Mouse (Mus musculus) cortical plate, adult 2 months (tissue): ENCODE data around the gene Elmod2.

ENCODE experiments used
- CTCF ChIP-seq: fragments of 200-500 bp; IDR thresholded peaks from 2 replicates; pipeline ENCODE4 v1.5.1; 2011; ENCODE audit warnings: mild to moderate bottlenecking, control low read depth, low read length; ENCODE audit not compliant: insufficient read depth; ENCODE audit errors: extremely low read depth
- POLR2A ChIP-seq: fragments of 200-500 bp; IDR thresholded peaks from 2 replicates; pipeline ENCODE4 v1.6.1; 2011; ENCODE audit warnings: mild to moderate bottlenecking, low read length, control low read depth; ENCODE audit not compliant: insufficient read depth; ENCODE audit errors: extremely low read depth

GRCm38 (mm10) chr8:83278431-83278830 lies 53.9 kb downstream of the Elmod2 start:
- TF ChIP-seq POLR2A (no peak), CTCF (no peak)
